Mouse (Mus musculus) cerebellum, adult 2 months (tissue): ENCODE measurements at regions not wholly inside any gene's neighbourhood (a gene's known extent, or its start where the extent isn't known, plus 50 kb on each side); places are given as distances from the start of the nearest gene placed in this dataset.

ENCODE experiments used
- CTCF ChIP-seq: fragments of 200-500 bp; IDR thresholded peaks from 2 replicates; pipeline ENCODE4 v1.5.1; 2011; ENCODE audit warnings: low read depth, mild to moderate bottlenecking, control low read depth, low read length, moderate library complexity, borderline replicate concordance; ENCODE audit not compliant: insufficient read depth
- POLR2A ChIP-seq: fragments of 200-500 bp; IDR thresholded peaks from 2 replicates; pipeline ENCODE4 v1.6.1; 2011; ENCODE audit warnings: low read length, control low read depth, borderline replicate concordance; ENCODE audit not compliant: insufficient read depth

DNA sequence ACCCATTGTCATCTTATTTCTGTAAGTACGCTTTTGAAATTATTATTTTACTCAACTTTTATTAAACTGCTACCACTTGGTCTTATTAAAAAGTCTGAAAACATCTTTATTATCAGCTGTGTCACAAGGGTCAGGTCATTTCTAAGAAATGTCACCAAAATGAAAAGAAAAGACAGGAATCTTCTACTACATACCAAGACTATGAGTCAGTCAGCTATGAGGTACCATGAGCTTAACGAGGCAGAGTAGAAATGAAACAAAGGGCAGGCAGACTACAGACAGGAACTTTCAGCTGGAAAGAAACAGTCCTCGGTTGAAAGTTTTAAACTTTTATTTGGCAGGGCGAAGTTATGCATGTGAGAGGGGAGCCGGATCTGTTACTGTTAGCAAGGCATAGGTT, 208.8 kb upstream of the Thbs1 start:
- no peak for TF ChIP-seq POLR2A
- no peak for TF ChIP-seq CTCF
